Mouse (Mus musculus): Measurements from ENCODE around the gene Apba2.

- no peak for TF ChIP-seq GATA1 (IDR thresholded peaks at IDR 0.05; ENCODE audit: borderline replicate concordance, low read length)
- TF ChIP-seq FLI1 (IDR thresholded peaks at IDR 0.05; ENCODE audit: low read length) = no peak
Observed at GRCm38 (mm10) chr7:64769768-64770167, 268.3 kb downstream of the Apba2 start.
